Mouse (Mus musculus) ES-E14 (cell line): Measurements from ENCODE around the gene Slc9a6. TPM values are rescaled to one million over a fixed set of nuclear protein-coding genes. Genes with fewer than 3 reads are reported as not detected.
A peak's percentile ranks its signal among the peaks of the same experiment; 100 is the strongest.

Experiments used
- DNase-seq: peaks from one replicate; pipeline ENCODE4 v3.0.0-alpha.2; 2013; ENCODE audit warnings: low read depth, low spot score
- H3K27ac ChIP-seq: 2 replicates; pipeline ENCODE4 v1.5.1; 2012; ENCODE audit warnings: low read depth, mild to moderate bottlenecking, low read length, moderate library complexity, mixed read lengths; ENCODE audit not compliant: poor library complexity, insufficient read depth, severe bottlenecking
- H3K36me3 ChIP-seq: 2 replicates; pipeline ENCODE4 v1.6.1; 2012; ENCODE audit warnings: mild to moderate bottlenecking, low read length, moderate library complexity, mixed read lengths; ENCODE audit not compliant: control insufficient read depth, poor library complexity, insufficient read depth, severe bottlenecking
- H3K4me1 ChIP-seq, 2 experiments: fragments of 150-350 bp in 1 of 2; sonication (generic) in 1 of 2; 2 replicates each; pipeline ENCODE4 v1.6.1; 2012; ENCODE audit warnings: low read length in 2 of 2, mild to moderate bottlenecking in 1 of 2, mixed read lengths in 1 of 2; ENCODE audit not compliant: control insufficient read depth in 2 of 2, insufficient read depth in 2 of 2, poor library complexity in 1 of 2
- H3K4me3 ChIP-seq, 2 experiments: fragments of 150-350 bp in 1 of 2; sonication (generic) in 1 of 2; 2 replicates each; pipeline ENCODE4 v1.5.1; 2012; ENCODE audit warnings: low read length in 2 of 2, low read depth in 1 of 2, mild to moderate bottlenecking in 1 of 2, mixed read lengths in 1 of 2; ENCODE audit not compliant: insufficient read depth in 1 of 2, poor library complexity in 1 of 2, severe bottlenecking in 1 of 2
- H3K9ac ChIP-seq: 2 replicates; pipeline ENCODE4 v1.6.1; 2012; ENCODE audit warnings: low read depth, mild to moderate bottlenecking, low read length, mixed read lengths; ENCODE audit not compliant: poor library complexity, insufficient read depth, severe bottlenecking
- H3K9me3 ChIP-seq: fragments of 150-350 bp; sonication (generic); 2 replicates; pipeline ENCODE4 v1.6.1; 2012; ENCODE audit warnings: low read depth, mild to moderate bottlenecking, low read length; ENCODE audit not compliant: control insufficient read depth, insufficient read depth
- CHD2 ChIP-seq: IDR thresholded peaks from 2 replicates; pipeline ENCODE4 v1.6.1; 2014; ENCODE audit warnings: mild to moderate bottlenecking, low read depth, low read length, inconsistent platforms
- HCFC1 ChIP-seq: IDR thresholded peaks from 2 replicates; pipeline ENCODE4 v1.6.1; 2012; ENCODE audit warnings: low read length, inconsistent platforms, borderline replicate concordance; ENCODE audit not compliant: insufficient read depth
- MAFK ChIP-seq: IDR thresholded peaks from 2 replicates; pipeline ENCODE4 v1.6.1; 2014; ENCODE audit warnings: mild to moderate bottlenecking, low read depth, low read length, inconsistent platforms; ENCODE audit not compliant: insufficient read depth
- ZC3H11A ChIP-seq: IDR thresholded peaks from 2 replicates; pipeline ENCODE4 v1.6.1; 2012; ENCODE audit warnings: low read depth, mild to moderate bottlenecking, inconsistent platforms, low read length, borderline replicate concordance
- ZNF384 ChIP-seq: IDR thresholded peaks from 2 replicates; pipeline ENCODE4 v1.6.1; 2012; ENCODE audit warnings: low read depth, low read length, inconsistent platforms
- in situ Hi-C, 2 experiments: fragments of 600-800 bp; cut with MboI; formaldehyde crosslinking; loops; one replicate each; pipeline ENCODE4 v1.15.1; 2025; ENCODE audit warnings: low sequenced_read_pairs in 2 of 2, inconsistent platforms in 1 of 2; ENCODE audit not compliant: unreplicated experiment in 2 of 2
- total RNA-seq: library from RNA; depleted of rRNA; stranded (reverse); fragments of 300-350 nt; gene quantifications from 2 replicates; pipeline ENCODE4 v1.2.3, GENCODE M21; 2012

Gene Slc9a6
- total RNA-seq, 1 experiment: 16.5 TPM

GRCm38 (mm10) chrX:56597887-56598640 lies 11.5 kb upstream of the Slc9a6 start, which contains the start of gene Mmgt1:
Mmgt1 (minus strand) TSS chrX:56598069.
- DNase-seq: peak; percentile 76
- in situ Hi-C loops: no loop called here
- Histone ChIP-seq H3K4me3 (peak within 1 kb of the TSS; percentile 78 to 92), H3K9ac (peak within 1 kb of the TSS; percentile 95), H3K4me1 (no peaks in the 10 kb centered on the region), H3K9me3 (no peaks in the 10 kb centered on the region), H3K36me3 (no peaks in the 10 kb centered on the region), H3K27ac (peak within 1 kb of the TSS; percentile 12)
- TF ChIP-seq ZNF384: no peak
- peak; percentile 78; the same call in 1 of the 2 replicates for TF ChIP-seq HCFC1
- TF ChIP-seq ZC3H11A: no peak

- Histone ChIP-seq H3K27ac (no peak overlapping the region), H3K4me1 (peaks cover 0 to 2% of the 10 kb centered on the region in 2 experiments; a peak in 1 of 4 replicates), H3K36me3 (no peaks in the 10 kb centered on the region), H3K4me3 (no peak overlapping the region), H3K9ac (no peak overlapping the region), H3K9me3 (no peaks in the 10 kb centered on the region)
- TF ChIP-seq ZNF384 (no peak), CHD2 (no peak), ZC3H11A (no peak), MAFK (no peak), HCFC1 (no peak)
- in situ Hi-C loops: no loop called here
- no peak for DNase-seq
Observed at GRCm38 (mm10) chrX:56606536-56606935, 3.0 kb upstream of the Slc9a6 start.

GRCm38 (mm10) chrX:56607032-56607710 lies 2.4 kb upstream of the Slc9a6 start:
- in situ Hi-C loops: no loop called here
- TF ChIP-seq CHD2: no peak
- TF ChIP-seq ZNF384: no peak
- TF ChIP-seq HCFC1: no peak
- no peak for TF ChIP-seq ZC3H11A
- no peak for TF ChIP-seq MAFK
- Histone ChIP-seq H3K27ac (no peak overlapping the region), H3K36me3 (no peaks in the 10 kb centered on the region), H3K9ac (no peak overlapping the region), H3K4me3 (no peak overlapping the region), H3K4me1 (peaks cover 0 to 2% of the 10 kb centered on the region in 2 experiments; a peak in 1 of 4 replicates), H3K9me3 (no peaks in the 10 kb centered on the region)
- no peak for DNase-seq

- in situ Hi-C loops: no loop called here
- TF ChIP-seq MAFK: no peak
- TF ChIP-seq CHD2: no peak
- TF ChIP-seq ZNF384: no peak
- TF ChIP-seq ZC3H11A: no peak
- no peak for TF ChIP-seq HCFC1
- Histone ChIP-seq H3K27ac (no peak overlapping the region), H3K36me3 (no peaks in the 10 kb centered on the region), H3K9ac (peak overlapping the region; percentile 51; the same call in 1 of the 2 replicates), H3K4me3 (peak overlapping the region; percentile 63 to 82; a peak in 3 of 4 replicates), H3K4me1 (peaks cover 0 to 2% of the 10 kb centered on the region in 2 experiments; a peak in 1 of 4 replicates), H3K9me3 (no peaks in the 10 kb centered on the region)
- no peak for DNase-seq
Observed at GRCm38 (mm10) chrX:56609285-56609622, 303 bp upstream of the Slc9a6 start.
